Mouse (Mus musculus) adrenal gland, postnatal 10 days (tissue): ENCODE measurements around the gene Slc37a1. TPM values are rescaled to one million over a fixed set of nuclear protein-coding genes. Genes with fewer than 3 reads are reported as not detected.
A peak's percentile ranks its signal among the peaks of the same experiment; 100 is the strongest.

Source experiments
- DNase-seq: peaks from one replicate; pipeline ENCODE4 v3.0.0; 2021; ENCODE audit warnings: mixed read lengths
- total RNA-seq, 2 experiments: library from RNA; stranded (reverse); gene quantifications; 2 replicates each; pipeline ENCODE4 v1.2.3; 2021

The Slc37a1 gene
- total RNA-seq, 2 experiments from 2014 or later, result 4.4 to 10.9 TPM

- DNase-seq, result no peak
These were observed 32.5 kb downstream of the Slc37a1 start for GRCm38 (mm10) chr17:31318906-31319767.

GRCm38 (mm10) chr17:31321425-31321824 lies 34.8 kb downstream of the Slc37a1 start:
- DNase-seq, result no peak

- no peak for DNase-seq
These were observed 35.9 kb downstream of the Slc37a1 start for GRCm38 (mm10) chr17:31322446-31322845.

- DNase-seq, result no peak
These were observed 36.8 kb downstream of the Slc37a1 start for GRCm38 (mm10) chr17:31323379-31323778.

DNA sequence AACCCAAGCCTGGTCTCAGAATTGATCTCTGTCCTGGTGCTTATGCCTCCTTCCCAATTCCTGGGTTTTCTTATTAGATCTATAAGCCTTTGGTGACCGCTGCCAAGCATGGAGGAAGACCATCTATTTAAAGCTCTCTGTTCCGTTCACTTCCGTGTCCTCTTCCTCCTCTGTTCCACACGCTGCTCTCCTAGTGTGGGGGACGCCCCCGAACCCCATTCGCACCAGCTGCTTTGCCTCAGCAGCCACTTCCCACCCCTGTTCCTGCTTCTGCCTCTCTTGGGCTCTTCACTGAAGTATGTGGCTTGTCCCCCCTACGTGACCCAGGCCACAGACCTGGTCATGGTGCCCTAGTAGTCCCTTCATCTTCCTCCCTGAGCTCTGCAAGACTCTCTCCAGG lies 37.6 kb downstream of the Slc37a1 start:
- DNase-seq, result no peak

- peak; percentile 61 for DNase-seq
These were observed 39.0 kb downstream of the Slc37a1 start for GRCm38 (mm10) chr17:31325451-31326219.

GRCm38 (mm10) chr17:31326220-31326852 lies 39.7 kb downstream of the Slc37a1 start:
- no peak for DNase-seq

DNA sequence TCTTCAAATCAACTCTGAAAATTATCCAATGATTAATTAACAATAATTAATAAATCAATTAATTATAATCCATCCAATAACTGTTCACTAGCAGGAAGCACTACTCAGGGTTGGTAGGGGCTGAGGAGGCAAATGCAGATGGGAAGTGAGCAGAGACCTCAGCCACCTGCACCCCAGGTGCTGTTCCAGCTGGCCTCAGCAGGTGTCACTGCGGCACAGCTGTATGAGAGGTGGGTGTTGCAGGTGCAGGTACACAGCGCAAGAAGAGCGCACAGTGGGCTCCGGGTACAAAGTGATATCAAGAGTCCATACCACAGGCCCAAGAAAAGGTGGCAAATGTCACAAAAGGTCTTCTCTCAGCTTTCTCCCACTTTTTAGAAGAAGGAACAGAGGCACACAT lies 41.9 kb downstream of the Slc37a1 start:
- no peak for DNase-seq

- DNase-seq, result peak; percentile 79
These were observed 44.0 kb downstream of the Slc37a1 start for GRCm38 (mm10) chr17:31330622-31331021.

DNA sequence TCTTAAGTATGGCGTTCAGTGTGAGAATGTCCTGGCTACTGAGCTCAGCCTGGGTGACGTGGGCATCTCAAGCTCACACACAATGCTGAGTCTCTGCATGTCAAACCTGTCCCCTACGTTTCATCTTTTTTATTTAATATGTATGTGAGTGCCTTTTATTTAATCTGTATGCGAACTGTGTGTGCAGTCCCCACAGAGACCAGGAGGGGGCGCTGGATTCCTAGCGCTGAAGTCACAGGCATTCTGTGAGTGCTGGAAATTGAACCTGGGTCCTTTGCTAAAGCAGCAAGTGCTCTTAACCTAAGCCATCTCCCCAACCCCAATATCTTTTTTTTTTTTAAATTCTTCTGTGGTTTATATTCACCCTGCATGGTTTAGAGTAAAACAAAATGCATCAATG lies 44.7 kb downstream of the Slc37a1 start:
- DNase-seq, result no peak

DNA sequence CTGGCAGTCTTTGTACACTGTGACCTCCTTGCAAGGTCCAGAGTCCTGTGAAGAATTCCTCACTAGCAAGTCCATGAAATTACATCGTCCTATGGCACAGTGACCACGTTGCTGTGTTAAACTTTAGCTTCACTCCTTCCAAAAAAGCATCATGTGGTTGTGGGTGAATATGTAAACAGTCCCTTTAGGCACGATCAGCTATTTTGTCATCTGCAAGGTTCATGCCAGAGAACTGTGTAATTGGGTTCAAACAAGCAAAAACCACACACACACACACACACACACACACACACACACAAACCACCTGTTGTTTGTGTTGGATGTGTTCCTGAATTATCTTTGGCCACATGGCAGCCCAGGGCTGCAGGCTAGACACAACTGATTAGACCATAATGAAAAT lies 45.3 kb downstream of the Slc37a1 start:
- DNase-seq, result no peak

DNA sequence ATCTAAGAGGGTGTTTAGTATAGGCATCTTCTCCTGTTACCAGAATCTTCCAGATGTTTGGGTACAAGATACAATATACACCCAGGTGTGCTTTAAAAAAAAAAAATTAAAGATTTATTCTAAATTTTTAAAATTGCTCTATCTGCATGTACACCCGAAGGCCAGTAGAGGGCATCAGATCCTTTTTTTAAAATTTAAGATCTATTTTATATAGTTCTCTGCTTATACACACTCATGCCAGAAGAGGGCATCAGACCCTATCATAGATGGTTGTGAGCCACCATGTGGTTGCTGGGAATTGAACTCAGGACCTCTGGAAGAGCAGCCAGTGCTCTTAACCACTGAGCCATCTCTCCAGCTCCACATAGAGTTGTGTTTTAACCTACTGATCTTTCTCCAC lies 45.7 kb downstream of the Slc37a1 start:
- DNase-seq, result no peak

- DNase-seq, result no peak
These were observed 48.1 kb downstream of the Slc37a1 start for GRCm38 (mm10) chr17:31334509-31335260.

- no peak for DNase-seq
These were observed 48.9 kb downstream of the Slc37a1 start for GRCm38 (mm10) chr17:31335344-31336080.

GRCm38 (mm10) chr17:31339769-31340168 lies 53.2 kb downstream of the Slc37a1 start:
- peak; percentile 23 for DNase-seq

- DNase-seq, result no peak
These were observed 55.6 kb downstream of the Slc37a1 start for GRCm38 (mm10) chr17:31342191-31342590.

GRCm38 (mm10) chr17:31344172-31344801 lies 57.7 kb downstream of the Slc37a1 start:
- peak; percentile 86 for DNase-seq

DNA sequence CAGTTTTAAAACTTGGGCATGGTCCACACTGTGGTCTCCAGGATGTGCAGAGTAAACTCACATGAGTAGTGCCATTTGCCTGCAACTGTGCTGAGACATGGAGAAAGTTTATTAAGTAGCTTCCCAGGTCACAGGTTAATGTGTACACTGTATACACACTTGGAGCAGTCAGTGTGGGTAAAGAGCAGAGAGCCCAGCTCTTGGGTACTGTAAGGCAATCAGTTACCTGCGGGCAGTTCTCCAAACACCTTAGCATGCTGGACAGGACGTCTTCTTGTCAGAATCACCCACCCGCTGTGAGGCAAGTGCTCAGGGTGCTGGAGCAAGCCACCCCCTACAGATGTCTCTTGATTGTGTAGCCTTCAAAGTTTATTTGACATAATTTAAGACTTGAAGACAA lies 58.2 kb downstream of the Slc37a1 start:
- no peak for DNase-seq

DNA sequence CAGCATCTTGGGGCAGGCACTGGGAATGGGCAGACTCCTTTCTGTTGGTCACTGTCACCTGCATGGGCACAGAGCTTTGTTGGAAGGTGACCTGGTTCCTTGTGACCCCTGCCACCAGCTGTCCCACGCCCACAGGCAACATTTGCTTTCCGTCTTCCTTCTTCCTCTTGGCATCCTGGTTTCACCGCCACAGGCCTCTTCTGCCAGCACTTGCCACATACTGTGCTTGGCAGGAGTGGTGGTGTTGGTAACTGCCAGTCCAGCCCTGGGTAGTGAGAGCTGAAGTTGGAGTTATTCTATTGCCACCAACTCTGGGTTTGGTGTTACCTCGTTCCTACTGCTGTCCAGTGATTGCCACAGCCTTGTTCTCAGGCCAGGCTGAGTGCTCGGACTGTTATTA lies 61.5 kb downstream of the Slc37a1 start:
- DNase-seq, result no peak

DNA sequence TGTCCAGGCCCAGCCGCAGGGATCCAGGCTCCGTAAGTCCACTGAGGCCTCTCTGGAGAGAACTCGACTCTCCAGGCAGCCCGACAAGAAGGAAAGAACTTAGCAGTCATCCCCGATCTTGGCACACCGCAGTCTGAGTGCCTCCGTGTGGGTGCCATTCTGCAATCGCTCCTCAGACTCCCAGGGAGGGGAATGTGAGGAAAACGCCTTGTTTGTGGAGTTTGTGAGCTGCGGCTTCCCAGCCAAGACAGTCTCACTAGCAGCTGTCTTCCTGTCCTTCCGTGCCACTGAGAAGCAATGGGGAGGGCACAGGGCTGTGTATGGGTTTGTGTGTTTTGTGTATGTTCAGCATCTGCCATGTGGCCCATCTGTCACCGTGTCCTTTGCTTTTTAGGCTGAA lies 62.8 kb downstream of the Slc37a1 start:
- no peak for DNase-seq

GRCm38 (mm10) chr17:31351984-31352383 lies 65.4 kb downstream of the Slc37a1 start:
- no peak for DNase-seq
